8 mouse cellular contexts compared by ENCODE assay signal in the genomic region with DNA sequence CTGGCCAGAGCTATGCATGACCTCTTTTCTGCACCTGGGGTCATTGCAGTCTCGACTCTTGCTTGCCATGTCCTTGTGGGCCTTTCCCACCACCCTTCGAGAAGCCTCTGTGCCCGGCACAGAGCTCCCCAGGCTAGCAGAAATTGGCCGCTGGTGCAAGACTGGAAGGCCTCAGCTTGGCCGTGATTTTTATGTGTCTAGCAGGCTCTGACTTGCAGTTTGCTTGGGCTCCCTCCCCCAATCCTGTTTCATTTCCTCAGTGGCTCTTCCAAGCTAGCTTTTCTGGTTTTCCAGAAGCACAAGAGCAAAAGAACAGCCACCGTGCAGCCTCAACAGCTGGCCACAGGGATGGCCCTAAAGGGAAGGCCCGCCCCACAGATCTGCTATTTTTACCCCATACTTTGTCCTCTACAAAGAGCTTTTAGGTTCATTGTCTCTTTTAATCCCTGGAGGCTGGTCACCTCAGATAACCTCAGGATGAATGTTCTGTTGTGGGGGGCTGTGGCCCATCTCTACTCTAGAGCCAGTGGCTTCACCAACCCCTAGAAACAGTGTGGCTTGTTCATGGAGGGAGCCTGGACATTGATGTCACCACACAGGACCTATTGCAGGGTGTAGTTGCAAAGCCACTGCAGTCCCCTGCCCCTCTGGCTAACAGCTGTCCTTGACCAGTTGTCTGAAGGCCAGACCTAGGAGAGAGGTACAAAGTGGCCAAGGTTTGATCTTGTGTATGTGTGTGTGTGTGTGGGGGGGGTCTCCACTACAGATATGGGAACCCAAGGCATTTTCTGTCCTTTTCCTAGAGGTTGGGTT. TPM values are rescaled to one million over a fixed set of nuclear protein-coding genes. Genes with fewer than 3 reads are reported as not detected.
DNase-seq lines count a peak whose midpoint lies in the region; ATAC-seq and TF ChIP-seq lines count a peak whose summit lies in the region.

No protein-coding gene starts in this region.

- DNase-seq in heart, adult 18-20 months, result peak; percentile 37 to 41
- DNase-seq in heart, postnatal 4 days, result no peak
- DNase-seq in cerebellum, adult 2 months, result peak in 1 of 2 experiments; percentile 21
- no peak for DNase-seq in forebrain, postnatal 0 days
- no peak for DNase-seq in midbrain, embryonic 10.5 days (ENCODE audit: low spot score)
- no peak for DNase-seq in thymus, adult 18-20 months

- H3K4me3 ChIP-seq in cerebellum, adult 2 months (replicated peaks; ENCODE audit: insufficient read depth, low read depth, low read length), result no peak overlapping the region
- H3K4me3 ChIP-seq in forebrain, postnatal 0 days (ENCODE audit: low read depth, low read length), result no peak overlapping the region
- no peak overlapping the region for H3K4me3 ChIP-seq in midbrain, embryonic 10.5 days

- peaks cover 73% of the 10 kb centered on the region for H3K4me1 ChIP-seq in cerebellum, adult 2 months (ENCODE audit: control insufficient read depth, insufficient read depth, low read length)
- peaks cover 51% of the 10 kb centered on the region for H3K4me1 ChIP-seq in forebrain, postnatal 0 days (ENCODE audit: insufficient read depth)
- H3K4me1 ChIP-seq in midbrain, embryonic 10.5 days, result peaks cover 64% of the 10 kb centered on the region

- WGBS in cerebellum, adult 2 months, result 30% methylated on average over 7 of the region's 7 CpGs
- WGBS in forebrain, postnatal 0 days, result 67% methylated on average over 7 of the region's 7 CpGs
- 76% methylated on average over 7 of the region's 7 CpGs for WGBS in midbrain, embryonic 10.5 days

- H3K4me2 ChIP-seq in forebrain, postnatal 0 days (ENCODE audit: low read depth), result no peak overlapping the region

- peaks cover 25% of the 10 kb centered on the region for H3K36me3 ChIP-seq in forebrain, postnatal 0 days (ENCODE audit: insufficient read depth)
- peaks cover 40% of the 10 kb centered on the region for H3K36me3 ChIP-seq in midbrain, embryonic 10.5 days

- TF ChIP-seq CTCF in cerebellum, adult 2 months (IDR thresholded peaks at IDR 0.05; ENCODE audit: borderline replicate concordance, insufficient read depth, low read depth, low read length), result no peak
- TF ChIP-seq CTCF in forebrain, postnatal 0 days (IDR thresholded peaks at IDR 0.05; ENCODE audit: low read depth), result no peak

- no peak for TF ChIP-seq POLR2A in cerebellum, adult 2 months (IDR thresholded peaks at IDR 0.05; ENCODE audit: borderline replicate concordance, insufficient read depth, low read length)

- H3K27ac ChIP-seq in cerebellum, adult 2 months (ENCODE audit: insufficient read depth, low read length), result peak overlapping the region; percentile 54; the same call in 1 of the 2 replicates
- peak overlapping the region; percentile 91 for H3K27ac ChIP-seq in forebrain, postnatal 0 days (ENCODE audit: low read depth, low read length)
- peak overlapping the region; percentile 65 for H3K27ac ChIP-seq in midbrain, embryonic 10.5 days (replicated peaks)

- H3K9me3 ChIP-seq in forebrain, postnatal 0 days (ENCODE audit: low read length), result no peaks in the 10 kb centered on the region
- no peaks in the 10 kb centered on the region for H3K9me3 ChIP-seq in midbrain, embryonic 10.5 days (replicated peaks)

- H3K9ac ChIP-seq in forebrain, postnatal 0 days, result no peak overlapping the region

- no peaks in the 10 kb centered on the region for H3K27me3 ChIP-seq in cerebellum, adult 2 months (ENCODE audit: control insufficient read depth, insufficient read depth, low read length)
- no peaks in the 10 kb centered on the region for H3K27me3 ChIP-seq in forebrain, postnatal 0 days (ENCODE audit: insufficient read depth, low read length)
- no peaks in the 10 kb centered on the region for H3K27me3 ChIP-seq in midbrain, embryonic 10.5 days (ENCODE audit: low read depth, poor library complexity, severe bottlenecking)

- no peak for ATAC-seq in forebrain, postnatal 0 days
- no peak for ATAC-seq in frontal cortex, adult (ENCODE audit: low TSS enrichment)
- no peak for ATAC-seq in CD4-positive, CD25-positive, alpha-beta regulatory T cell, adult 4 months

RNA-seq across cellular contexts. Expression of a gene that starts 6.6 kb away (rescaled TPM):
- total RNA-seq in heart, adult 18-20 months (2021), result 10 to 100 TPM; 57.1 to 65.4 TPM
- 10 to 100 TPM; 91.3 to 91.5 TPM for total RNA-seq in heart, postnatal 4 days (2021)
- polyA plus RNA-seq in cerebellum, adult 2 months (2012; rRNA removed), result 533 and 557 TPM in 2 replicates
- total RNA-seq in forebrain, postnatal 0 days (2014; rRNA removed), result 244 and 280 TPM in 2 replicates
- polyA plus RNA-seq in forebrain, postnatal 0 days (2015; fragmentation: Nextera tagmentation; extraction: Ambion mirVana), result 244 and 246 TPM in 2 replicates
- 121 and 137 TPM in 2 replicates for polyA plus RNA-seq in midbrain, embryonic 10.5 days (2016; fragmentation: Nextera tagmentation; extraction: Ambion mirVana)
- polyA plus RNA-seq in CD4-positive, CD25-positive, alpha-beta regulatory T cell, adult 4 months (2017; shearing (Covaris generic)), result 100 to 1,000 TPM; 106 to 170 TPM

RNA-seq across cellular contexts. Expression of a gene that starts 27.6 kb away (rescaled TPM):
- not detected for total RNA-seq in heart, adult 18-20 months (2021)
- total RNA-seq in heart, postnatal 4 days (2021), result not detected
- 4.3 and 5.3 TPM in 2 replicates for polyA plus RNA-seq in cerebellum, adult 2 months (2012; rRNA removed)
- total RNA-seq in forebrain, postnatal 0 days (2014; rRNA removed), result 6.7 and 9.8 TPM in 2 replicates
- 6.2 and 8.6 TPM in 2 replicates for polyA plus RNA-seq in forebrain, postnatal 0 days (2015; fragmentation: Nextera tagmentation; extraction: Ambion mirVana)
- polyA plus RNA-seq in midbrain, embryonic 10.5 days (2016; fragmentation: Nextera tagmentation; extraction: Ambion mirVana), result 0.20 and 1.0 TPM in 2 replicates
- polyA plus RNA-seq in CD4-positive, CD25-positive, alpha-beta regulatory T cell, adult 4 months (2017; shearing (Covaris generic)), result 1 to 10 TPM in 1 of 2 experiments, under 1 TPM in 1; 0.47 to 1.0 TPM

Comparison
In these comparisons a context has a peak if more than half of its experiments do, and no peak if none do; other contexts are left out.
1. DNase-seq: peak in heart, adult 18-20 months (2 of 2); none in heart, postnatal 4 days (single experiment), forebrain, postnatal 0 days (single experiment), midbrain, embryonic 10.5 days (single experiment) and thymus, adult 18-20 months (0 of 2).
2. Peak in every context shown above with its lines, with median percentiles within 50 percentile points of each other: H3K27ac ChIP-seq.